Mouse (Mus musculus): ENCODE data around the gene Kcnt2.

Kcnt2 gene

GRCm38 (mm10) chr1:140531285-140531908 lies 285.4 kb downstream of the Kcnt2 start:
- peak; percentile 59 for DNase-seq

GRCm38 (mm10) chr1:140534849-140535248 lies 288.9 kb downstream of the Kcnt2 start:
- no peak for DNase-seq

- no peak for DNase-seq
These were observed 296.1 kb downstream of the Kcnt2 start for GRCm38 (mm10) chr1:140542066-140542465.

DNA sequence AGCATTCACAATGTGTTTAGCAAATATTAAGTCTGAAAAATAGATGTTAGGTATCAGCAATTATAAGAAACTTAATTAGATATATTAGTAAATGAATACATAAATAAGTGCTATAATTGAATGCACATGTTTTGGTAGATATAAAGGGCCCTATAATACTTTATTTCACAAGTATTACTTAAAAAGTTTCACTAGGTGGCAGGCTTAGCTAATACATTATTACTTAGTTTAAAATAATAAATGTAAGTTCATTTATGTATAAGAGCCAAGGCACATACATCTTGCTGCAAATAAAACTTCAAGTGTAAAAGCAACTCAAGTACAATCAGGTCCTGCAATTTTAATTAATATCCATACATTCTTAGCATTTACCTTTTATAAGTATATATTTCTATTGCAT lies 302.8 kb downstream of the Kcnt2 start:
- peak; percentile 31 for DNase-seq

GRCm38 (mm10) chr1:140560801-140561200 lies 314.8 kb downstream of the Kcnt2 start:
- no peak for DNase-seq

DNA sequence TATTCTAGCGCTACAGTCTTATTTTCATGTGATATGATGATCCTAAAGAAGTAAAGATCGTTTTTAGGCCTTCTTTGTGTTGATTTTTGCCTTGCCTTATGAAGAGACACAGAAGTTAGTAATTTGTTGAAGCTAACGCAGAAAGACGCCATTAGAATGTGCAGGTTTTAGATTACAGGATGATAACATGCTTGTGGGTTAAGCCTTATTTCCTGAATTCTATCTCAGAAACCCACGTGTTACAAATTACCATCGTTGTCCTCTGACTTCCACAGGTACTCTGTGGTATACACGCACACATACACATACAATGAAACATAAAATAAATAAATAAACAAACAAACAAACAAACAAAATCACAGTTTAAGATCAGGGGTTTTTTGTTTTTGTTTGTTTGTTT lies 326.2 kb downstream of the Kcnt2 start:
- DNase-seq: no peak

- no peak for DNase-seq
These were observed 332.6 kb downstream of the Kcnt2 start for GRCm38 (mm10) chr1:140578607-140579006.

DNA sequence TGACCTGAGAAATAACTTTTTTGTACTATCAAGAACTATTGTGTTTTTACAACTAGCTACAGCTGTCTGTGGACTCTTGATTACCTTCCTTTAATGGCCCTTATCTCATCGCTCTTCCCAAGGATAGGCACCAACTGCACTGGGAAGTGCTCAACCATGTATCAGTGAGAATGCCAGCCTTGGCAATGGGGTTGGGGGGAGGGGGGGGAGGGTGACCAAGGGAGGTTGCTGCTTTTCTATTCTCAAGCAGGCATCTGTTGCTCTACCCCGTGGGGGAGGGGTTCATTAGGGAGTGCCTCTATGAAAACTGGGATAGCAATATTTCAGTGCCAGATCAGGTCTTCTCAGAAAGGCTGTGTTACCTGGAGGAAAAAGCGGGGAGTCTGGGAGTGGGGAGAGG lies 342.3 kb downstream of the Kcnt2 start:
- DNase-seq: no peak

DNA sequence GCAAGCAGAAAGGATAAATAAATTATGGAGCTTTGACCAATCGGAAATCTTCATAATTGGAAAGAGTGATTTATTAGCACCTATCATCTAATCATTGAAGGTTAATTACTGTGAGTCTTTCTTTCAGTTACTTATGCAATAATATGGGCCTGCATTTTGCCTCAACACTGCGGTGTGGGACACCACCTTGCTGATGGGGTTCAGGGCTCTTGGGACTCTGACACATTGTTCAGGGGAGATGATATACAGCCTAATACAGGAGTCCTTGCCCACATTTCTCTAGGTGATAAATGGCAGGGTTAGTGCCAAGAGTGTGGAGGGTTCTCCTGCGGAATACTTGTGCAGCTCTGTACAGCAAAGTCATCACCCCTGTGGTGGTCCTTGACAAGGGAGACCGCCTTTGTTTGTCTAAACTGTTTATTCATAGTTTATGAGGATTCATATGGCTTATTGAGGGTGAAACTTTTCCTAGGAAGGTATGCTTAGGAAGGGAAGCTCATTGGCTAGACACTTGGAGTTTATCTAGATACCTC lies 362.9 kb downstream of the Kcnt2 start:
- no peak for DNase-seq

DNA sequence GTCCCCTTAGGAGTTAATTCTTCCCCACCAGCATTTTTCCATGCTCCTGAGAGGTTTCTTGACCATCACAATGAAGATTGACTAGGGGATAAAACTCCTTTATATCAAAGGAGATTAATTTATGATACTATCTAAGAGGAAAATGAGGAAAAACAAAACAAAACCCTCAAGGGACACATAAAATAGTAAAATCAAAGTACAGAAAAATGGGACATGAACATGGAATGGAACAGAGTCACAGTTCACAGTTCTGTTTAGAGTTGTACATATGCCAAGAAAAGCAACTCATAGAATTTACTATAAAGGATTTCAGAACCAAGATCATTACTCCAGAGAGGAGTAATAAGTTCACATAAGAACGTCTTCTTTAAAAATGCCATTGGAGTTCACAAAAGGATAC lies 367.1 kb downstream of the Kcnt2 start:
- DNase-seq: no peak

GRCm38 (mm10) chr1:140614840-140615239 lies 368.9 kb downstream of the Kcnt2 start:
- DNase-seq: no peak

GRCm38 (mm10) chr1:140618164-140618563 lies 372.2 kb downstream of the Kcnt2 start:
- no peak for DNase-seq

DNA sequence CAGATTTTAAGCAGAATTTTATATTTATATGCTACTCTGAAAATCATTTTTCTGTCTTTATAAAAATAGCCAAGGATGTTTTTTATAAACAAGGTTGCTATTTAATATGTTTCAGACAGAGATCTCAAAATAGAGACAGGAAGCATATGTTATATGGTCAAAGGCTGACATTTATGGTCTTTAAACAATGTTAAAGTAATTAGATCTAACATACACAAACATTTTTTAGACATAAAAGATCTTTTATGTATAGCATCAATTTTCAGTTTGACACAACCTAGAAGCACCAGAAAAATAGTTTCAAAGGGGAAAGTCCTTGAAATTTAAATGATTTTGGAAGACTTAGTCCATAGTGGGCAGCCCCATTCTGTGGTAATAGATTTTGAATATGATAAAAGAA lies 379.0 kb downstream of the Kcnt2 start:
- DNase-seq: no peak

DNA sequence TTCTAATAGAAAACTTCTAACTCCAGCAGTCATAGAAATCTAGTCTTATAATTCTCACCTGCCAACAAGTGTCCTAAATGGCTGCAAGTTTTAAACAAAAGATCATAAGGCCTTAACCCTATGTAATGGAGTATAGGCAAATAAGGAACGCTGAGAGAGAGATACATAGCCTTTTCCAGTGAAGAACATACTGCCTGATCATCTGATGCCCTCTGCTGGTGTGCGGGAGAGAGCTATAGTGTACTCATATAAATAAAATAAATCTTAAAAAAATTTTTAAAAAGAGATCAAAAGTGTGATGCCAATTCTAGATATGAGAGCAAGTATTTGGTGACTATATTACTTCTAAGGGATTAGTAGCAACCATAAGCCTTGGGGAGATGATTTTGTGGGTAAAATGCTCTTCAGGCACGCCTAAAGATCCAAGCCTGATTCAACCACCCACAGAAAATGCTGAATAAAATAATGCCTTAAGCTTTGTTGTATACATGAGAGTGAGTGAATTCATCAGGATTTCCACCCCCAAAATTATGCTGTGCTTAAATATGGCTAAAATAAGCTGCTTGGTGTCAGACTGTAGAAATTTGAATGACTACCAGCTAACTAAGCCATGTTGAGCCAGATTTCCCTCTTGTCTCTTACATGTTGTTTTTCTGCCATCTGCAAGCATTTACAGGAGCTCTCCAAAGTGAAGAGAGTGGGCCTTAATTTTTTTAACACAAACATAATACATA lies 413.8 kb downstream of the Kcnt2 start:
- DNase-seq: peak; percentile 15

GRCm38 (mm10) chr1:140660751-140661403 lies 414.9 kb downstream of the Kcnt2 start:
- peak; percentile 1 for DNase-seq

GRCm38 (mm10) chr1:140661404-140661787 lies 415.4 kb downstream of the Kcnt2 start:
- DNase-seq: peak; percentile 49

Measured in embryo, embryonic 11 days (tissue).